Mouse (Mus musculus): ENCODE data around the gene Cmtm2b.
A peak's percentile ranks its signal among the peaks of the same experiment; 100 is the strongest.
"Not testable (repeated sequence)": the region's sequence is repeated elsewhere in the genome, so short reads cannot be mapped to it uniquely, and the experiment has no call there.

Gene Cmtm2b

DNA sequence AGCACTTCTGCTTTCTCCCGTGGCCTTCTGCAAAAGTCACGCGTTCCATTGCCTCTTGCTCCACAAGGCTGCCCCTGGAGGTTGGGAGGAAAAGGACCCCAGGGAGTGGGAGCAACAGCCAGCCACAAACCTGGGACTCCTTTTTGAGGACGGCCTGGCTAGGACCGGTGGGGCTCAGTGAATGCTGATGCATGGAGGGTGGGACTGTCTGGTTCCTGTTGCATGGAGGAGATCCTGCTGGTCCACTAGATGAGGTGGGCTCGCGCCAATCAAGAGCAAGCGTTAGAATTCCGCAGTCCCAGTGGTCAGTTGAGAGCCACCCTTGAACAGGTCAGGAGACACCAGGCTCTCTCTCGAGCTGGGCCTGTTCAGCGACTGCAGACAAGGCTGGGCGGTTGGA is at the start of gene Cmtm2b:
Gene Cmtm2b, plus strand, starts transcription at position 301 of the 400 bp plus-strand sequence.
- DNase-seq = not testable (repeated sequence)

DNA sequence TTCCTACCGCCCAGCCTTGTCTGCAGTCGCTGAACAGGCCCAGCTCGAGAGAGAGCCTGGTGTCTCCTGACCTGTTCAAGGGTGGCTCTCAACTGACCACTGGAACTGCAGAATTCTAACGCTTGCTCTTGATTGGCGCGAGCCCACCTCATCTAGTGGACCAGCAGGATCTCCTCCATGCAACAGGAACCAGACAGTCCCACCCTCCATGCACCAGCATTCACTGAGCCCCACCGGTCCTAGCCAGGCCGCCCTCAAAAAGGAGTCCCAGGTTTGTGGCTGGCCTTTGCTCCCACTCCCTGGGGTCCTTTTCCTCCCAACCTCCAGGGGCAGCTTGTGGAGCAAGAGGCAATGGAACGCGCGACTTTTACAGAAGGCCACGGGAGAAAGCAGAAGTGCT is 28.9 kb upstream of the Cmtm2b start, which contains the start of gene Cmtm2a:
Gene Cmtm2a, minus strand, starts transcription at position 101 of the 400 bp plus-strand sequence.
- not testable (repeated sequence) for DNase-seq

DNA sequence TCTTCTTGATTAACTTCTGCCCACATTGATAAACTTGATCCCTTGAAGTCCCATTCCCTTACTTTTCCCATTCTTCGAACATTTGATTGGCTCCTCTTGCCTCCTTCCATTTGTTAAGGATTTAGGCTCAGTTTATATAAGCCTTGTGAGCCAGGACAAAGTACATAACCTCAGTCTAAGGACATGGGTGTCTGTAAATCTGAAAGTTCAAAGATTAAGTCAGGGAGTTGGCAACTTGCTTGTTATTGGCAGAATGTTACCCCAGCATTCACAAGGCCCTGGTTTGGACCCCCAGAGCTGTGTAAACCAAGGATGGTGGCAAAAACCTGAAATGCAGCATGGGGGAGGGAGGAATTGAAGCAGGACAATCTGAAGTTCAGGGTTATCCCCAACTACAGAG is 27.6 kb upstream of the Cmtm2b start:
- DNase-seq = no peak

DNA sequence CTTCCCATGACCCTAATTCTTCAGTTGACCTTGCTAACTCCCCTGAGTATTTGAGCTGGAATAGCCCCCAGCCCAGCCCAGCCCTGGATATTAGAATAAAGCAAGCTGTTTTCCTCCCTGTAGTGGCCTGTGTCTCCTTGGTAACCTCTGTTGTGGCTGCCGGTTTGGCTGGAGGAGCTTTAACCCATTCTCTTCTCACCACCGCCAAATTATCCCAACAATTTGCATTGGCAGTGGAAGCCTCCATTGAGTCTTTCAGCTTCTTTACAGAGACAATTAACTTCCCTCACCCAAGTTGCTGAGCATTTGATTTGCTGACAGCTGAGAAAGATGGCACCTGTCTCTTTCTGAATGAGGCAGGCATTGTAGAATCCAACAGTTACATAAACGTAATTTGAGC is 20.5 kb upstream of the Cmtm2b start:
- not testable (repeated sequence) for DNase-seq

DNA sequence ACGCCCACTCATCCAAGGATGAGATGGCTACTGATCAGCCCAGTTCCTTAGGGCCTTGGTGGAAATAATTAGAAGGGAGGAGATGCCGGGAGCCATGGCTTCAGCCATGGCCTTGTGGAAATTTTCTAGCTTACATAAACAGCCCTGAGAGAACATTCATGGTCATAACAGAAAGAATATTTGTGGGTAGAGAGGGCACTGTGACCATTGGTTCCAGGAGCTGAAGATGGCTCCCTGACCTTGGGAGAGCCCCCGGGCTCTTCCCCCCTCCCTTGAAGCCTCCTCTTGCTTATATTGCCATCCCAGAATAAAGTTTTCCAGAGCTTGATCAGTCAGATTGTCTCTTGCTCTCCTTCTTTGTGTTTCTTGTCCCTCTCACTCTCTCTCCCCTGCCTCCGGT is 19.5 kb upstream of the Cmtm2b start:
- DNase-seq = not testable (repeated sequence)

DNA sequence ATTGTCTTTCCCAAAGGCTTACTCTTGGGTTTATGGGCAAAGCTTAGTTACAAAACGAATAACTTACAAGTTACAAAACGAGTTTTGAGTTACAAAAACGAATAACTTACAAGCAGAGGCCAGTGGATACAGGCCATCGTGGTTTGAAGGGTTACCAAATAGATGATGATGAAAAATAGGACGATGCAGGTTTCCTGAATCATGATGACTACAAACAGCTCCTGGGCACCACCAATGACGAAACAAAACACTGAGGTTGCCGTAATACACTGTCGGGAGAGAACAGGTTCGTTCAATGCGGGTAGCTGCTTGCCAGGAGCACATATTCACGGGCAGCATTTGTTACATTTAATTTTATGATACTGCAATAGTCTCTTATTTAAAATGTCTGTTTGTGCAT is 17.1 kb upstream of the Cmtm2b start:
- no peak for DNase-seq

DNA sequence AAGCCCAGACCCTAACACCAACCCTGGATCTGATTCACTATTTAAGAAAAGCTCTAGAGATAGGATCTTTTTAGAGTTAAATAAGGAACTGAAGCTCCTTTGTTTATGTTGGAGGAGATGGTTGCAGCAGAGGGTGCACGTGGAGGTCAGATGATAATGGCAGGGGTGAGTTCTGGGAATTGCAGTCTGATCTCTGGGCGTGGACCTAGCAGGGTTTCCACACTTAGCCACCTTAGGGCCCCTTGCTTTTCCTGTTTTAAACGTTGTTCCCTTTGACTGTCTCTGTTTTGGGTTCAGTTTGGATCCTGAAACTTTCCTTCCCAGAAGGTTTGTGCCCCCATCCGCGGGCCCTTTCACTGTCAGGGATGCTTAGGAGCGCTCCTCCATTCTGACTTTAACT is 13.7 kb upstream of the Cmtm2b start:
- not testable (repeated sequence) for DNase-seq

DNA sequence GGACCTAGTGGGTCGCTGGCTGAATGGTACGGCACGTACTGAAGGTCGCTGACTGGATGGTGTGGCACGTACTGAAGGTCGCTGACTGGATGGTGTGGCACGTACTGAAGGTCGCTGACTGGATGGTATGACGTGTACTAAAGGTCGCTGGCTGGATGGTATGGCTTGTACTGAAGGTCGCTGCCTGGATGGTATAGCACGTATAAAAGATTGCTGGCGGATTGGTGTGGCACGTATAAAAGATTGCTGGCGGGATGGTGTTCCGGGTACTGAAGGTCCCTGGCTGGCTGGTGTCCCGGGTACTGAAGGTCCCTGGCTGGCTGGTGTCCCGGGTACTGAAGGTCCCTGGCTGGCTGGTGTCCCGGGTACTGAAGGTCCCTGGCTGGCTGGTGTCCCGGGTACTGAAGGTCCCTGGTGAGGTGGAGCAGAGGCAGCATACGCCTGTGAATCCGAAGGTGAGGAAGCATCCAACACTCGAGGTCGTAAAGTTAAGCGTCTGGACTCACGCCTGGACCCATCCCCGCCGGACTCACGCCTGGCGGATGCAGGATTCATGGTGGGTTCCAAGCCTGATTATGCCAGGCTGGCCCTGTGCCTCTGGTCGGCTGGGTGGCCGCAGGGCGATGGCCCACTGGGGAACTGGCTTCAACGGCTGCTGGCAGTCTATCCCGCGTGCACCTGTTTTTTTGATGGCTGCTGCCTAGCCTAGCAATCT is 12.4 kb upstream of the Cmtm2b start, which contains the start of the genes Gm45711 and Cmtm1:
Gene Gm45711, minus strand, starts transcription at position 641 of the 715 bp plus-strand sequence.
Gene Cmtm1, minus strand, starts transcription at position 705 of the 715 bp plus-strand sequence.
- not testable (repeated sequence) for DNase-seq

DNA sequence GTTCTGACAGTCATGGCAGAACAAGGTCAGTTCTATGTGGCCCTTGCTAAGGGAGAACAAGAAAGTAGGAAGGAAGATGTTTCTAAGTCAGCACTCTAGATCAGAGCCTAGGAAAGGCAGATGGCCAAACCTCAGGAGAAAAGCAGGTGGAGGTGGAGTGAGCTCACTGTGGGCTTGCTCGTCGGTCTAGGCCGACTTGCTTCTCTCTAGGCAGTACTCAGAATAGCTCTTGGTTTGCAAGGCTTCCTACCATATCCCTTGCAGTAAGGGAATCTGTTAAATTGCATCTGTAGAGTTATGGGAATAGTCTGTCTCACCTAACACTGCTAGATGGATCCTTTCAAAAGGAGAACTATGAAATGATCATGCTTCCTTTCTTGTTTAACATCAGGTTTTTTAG is 10.0 kb upstream of the Cmtm2b start:
- DNase-seq = not testable (repeated sequence)

DNA sequence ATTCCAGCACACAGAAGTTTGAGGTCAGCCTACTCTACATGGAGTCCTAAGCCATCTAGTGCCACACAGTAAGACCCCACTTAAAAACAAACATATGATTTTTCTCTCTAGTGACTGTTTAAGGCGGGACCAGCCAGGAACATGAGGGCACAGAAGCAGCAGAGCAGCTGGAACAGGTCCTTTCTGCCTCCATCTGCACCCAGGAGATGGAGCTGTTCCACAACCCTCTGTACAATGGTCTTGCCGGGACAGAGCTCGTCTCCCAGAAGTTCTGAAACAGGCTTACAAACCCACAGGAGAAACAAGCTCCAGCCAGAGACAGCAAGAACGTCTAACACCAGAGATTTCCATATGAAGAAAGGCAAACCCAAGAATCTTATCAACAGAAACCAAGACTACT is 8.7 kb upstream of the Cmtm2b start:
- no peak for DNase-seq

DNA sequence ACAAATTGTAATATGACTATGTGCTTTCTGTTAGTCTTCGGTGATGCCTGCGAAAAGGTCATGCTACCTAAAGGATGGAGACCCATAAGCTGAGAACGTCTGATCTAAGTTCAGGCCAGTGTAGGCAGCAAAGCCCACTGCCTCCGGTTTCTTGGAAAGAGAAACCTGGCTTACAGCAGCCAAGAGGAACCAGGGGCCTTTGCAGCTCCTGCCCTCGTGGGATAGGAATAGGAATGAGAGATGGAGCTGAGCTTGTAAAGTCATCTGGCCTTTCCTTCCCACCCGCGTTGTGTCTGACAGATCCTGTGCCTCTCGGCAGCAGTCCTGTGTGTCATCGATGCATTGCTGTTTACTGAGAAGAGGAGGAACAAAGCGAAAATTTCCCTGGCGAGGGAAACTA is 763 bp upstream of the Cmtm2b start, which contains the start of gene Gm11020:
Gene Gm11020, plus strand, starts transcription at position 301 of the 400 bp plus-strand sequence.
- DNase-seq = not testable (repeated sequence)

DNA sequence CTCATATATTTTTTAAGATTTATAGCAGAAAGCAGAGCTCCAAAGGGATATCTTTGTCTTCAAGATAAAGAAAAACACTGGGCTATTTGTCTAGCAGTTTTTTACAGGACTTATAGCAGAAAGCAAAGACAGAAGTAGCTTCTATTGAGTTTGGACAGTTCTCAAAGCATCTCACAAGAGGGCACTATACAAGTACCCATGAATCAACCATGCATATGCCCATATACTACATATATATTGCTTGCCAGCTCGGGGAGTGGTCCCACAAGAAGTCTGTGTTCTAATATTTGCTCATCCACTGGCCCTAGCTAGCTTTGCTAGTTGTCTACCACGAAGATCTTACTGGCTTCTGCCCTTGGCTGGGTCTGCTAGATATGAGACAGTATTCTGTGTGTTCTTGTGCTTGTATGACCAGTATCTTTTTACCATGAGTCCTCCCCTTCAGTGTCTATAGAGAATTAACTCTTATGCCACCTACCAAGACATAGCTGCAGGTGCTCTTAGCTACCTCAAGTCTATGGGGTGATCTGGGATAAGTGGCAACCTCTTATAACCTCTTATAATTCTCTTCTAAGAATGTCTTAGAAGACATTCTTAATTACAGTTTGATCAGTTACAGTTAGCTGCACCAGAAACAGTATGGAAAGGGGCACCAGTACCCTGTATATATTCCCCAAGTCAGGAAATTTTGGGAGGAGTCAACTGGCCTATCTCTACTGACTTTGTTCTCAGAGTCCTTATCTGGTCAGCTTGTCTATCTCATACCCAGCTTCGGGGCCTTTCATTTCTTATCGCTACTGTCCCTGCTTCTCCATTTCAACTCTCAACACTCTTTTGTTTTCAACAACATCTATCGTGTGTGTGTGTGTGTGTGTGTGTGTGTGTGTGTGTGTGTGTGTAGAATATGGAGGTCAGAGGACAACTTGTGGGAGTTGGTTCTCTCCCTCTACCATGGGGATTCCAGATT is 10.9 kb downstream of the Cmtm2b start:
- no peak for DNase-seq

DNA sequence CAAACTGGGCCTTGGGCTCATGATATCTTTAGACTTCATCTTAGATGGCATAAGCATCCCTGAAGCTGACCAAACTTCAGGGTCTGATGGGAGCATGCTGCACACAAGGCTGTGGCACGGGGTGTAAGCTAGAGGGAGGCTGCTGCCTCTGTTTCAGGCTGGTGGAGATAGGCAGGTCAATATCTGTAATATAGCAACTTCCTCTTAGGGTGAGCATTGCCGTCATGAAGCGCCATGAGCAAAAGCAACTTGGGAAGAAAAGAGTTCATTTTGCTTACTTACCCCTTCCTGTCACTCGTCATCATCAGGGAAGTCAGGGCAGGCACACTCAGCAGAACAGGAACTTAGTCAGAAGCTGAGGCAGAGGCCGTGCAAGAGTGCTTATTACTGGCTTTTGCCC is 11.8 kb downstream of the Cmtm2b start:
- DNase-seq = no peak

DNA sequence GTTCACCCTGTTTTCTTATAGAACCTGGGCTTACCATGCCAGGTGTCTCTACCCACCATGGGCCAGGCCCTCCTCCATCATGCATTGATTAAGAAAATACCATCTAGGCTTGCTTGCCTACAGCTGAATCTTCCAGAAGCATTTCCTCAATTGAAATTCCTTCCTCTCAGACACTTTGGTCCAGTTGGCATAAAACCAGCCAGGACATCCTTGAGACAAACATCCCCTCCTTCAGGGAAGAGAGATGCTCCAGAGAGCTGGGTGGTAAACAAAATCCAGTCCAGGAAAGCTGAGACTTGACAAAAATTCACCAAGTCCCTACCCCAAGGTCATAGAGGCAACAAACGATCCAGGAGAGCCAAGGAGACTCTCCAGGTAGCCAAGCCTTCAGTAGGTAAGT is 12.2 kb downstream of the Cmtm2b start:
- DNase-seq = no peak

DNA sequence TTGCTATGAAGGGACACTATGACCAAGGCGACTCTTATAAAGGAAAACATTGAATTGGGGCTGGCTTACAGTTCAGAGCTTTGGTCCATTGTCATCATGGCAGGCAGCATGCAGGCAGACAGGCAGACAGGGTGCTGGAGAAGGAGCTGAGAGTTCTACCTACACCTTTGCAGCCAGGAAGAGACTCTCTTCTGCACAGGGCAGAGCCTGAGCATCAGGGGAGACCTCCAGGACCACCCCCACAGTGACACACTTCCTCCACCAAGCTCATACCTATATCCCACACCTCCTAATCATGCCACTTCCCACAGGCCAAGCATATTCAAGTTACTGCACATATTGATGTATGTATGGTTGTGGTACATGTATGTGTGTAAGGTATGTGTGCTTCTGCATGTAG is 14.8 kb downstream of the Cmtm2b start:
- DNase-seq = no peak

DNA sequence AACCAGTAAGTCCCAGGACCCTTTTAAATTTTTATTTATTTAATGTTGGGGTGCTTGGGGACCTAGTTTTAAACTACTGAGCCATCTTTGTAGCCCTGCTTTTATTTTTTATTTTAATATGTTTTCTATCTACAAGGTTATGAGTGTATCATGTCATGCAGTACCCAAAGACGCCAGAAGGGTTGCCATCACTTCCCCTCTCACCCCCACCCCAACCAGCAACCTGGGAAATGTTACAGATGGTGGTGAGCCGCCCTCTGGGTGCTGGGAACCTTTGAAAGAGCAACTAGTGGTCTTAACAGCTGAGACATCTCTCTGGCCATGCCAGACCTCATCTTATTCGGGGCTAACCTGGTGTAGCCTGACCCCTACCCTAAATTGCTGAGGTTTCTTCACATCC is 15.9 kb downstream of the Cmtm2b start:
- no peak for DNase-seq

DNA sequence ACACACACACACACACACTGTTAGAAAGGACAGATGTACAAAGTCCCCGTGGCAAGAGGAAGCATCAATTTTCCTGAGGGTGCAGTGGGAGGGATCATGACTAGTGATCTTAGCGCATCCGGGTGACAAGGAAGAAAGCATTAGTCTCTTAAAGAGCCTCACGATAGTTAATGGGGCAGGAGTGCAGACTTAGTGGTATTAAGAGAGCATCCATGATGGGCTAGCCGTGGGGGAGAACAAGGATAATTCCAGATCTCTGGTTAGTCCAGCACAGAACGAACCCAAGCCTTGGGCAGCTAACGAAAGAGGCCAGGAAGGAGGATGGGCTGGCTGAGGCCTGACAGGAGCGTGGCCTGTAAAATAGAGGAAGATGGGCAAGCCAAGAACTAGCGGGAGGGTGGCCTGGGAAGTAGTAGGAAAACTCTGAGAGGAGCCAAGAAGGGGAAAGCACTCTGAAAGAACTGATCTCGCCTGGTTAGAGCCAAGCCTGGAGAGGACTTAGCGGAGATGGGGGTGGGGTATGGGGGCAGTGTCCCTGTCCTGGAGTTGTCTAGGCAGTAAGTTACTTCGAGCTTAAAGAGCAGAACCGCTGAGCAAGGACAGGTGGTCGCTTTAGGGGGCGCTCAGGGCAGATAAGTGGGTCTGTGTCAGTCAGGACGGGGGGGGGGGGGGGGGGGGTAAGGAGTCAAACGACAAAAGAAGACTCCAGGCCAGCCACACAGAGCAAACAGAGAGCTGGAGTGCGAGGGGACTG is 17.4 kb downstream of the Cmtm2b start, which contains the start of gene Cmtm3:
Gene Cmtm3, plus strand, starts transcription at position 182 of the 754 bp plus-strand sequence.
- no peak for DNase-seq

DNA sequence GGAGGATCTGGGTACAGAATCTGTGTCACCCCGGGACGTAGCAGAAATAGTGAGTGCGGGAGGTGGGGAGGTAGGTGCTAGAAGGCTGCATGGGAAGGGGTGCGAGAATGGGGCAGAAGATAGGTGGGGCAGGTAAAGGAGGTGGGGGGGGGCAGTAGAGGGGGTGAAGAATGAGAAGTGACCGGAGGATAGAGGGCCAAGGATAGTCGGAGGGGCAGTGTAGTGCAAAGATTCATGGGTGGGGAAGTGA is 17.9 kb downstream of the Cmtm2b start:
- no peak for DNase-seq

DNA sequence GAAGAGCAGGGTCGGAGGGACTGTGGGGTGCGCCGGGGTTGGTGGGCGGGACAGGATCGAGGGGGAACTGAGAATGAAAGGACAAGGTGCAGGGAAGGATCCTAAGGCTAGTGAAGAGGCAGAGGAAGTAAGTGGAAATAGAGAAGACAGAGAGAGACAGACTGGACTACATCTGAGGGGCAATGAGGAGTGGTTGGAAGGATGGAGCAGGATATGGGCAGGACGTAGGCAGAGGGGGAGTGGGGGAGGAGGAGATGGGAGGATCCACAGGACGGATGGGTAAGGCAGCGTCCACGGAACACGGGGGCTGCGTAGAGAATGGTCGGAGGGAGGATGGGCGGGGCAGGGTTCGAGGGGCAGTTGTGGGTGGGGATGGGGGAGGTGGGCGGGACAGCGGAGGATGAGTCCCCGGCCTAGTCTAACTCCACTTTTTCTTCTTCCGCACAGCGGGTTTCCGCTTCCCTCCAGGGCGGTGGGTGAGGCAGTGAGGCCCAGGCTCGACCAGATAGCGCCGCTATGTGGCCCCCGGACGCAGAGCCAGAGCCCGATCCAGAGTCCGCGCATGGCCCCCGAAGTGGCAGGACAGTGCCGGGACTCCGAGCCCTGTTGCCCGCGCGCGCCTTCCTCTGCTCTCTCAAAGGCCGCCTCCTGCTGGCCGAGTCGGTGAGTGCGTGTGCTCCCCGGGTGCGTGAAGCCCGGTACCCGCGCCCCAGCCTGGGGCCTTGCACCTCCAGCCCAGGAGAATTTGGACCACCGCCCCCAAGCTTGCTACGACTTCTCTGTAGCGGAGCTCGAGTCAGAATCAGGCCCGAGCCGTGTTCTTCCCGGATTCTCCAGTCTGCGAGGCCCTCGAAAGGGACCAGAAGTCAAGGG is 18.4 kb downstream of the Cmtm2b start:
- DNase-seq = peak; percentile 74

DNA sequence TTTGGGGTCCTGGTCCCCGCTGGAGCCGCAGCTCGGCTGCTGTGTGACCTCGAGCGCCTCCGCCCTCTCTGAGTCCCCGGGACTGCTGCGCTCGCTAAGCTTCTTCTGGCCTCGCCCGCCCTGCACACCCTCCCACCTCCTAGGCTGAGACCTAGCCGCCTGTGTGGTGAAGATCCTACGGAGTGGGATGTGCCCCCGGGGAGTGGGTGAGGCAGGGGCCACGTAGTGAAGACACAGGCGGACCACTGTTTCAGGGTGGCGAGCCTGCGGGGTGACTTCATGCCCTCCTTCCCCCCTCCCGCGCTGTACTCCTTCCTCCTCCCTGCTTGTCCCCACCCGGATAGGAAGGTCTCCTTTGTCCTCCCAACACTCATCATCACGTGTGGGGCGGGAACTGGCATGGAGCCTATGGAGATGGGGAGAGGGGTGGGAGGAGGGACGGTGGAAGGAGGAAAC is 19.1 kb downstream of the Cmtm2b start:
- DNase-seq = peak; percentile 54

DNA sequence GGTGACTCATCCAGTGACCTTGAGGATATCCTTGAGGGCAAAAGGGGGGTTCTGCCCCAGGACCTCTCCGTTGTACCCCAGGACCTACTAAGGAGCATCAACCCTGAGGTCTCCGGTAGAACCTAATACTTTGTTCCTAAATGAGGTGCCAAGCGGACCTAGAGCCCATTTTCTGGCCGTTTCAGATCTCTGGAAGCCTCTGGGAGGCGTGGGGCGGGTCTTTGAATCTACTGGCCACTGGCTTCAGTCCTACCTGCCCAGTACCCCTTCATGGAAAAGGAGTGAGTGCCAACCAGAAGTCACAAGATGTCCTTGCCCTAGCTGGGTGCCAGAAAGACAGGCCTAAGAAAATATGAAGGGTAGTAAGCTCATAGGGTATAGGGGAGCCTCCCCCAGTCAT is 19.6 kb downstream of the Cmtm2b start:
- no peak for DNase-seq

DNA sequence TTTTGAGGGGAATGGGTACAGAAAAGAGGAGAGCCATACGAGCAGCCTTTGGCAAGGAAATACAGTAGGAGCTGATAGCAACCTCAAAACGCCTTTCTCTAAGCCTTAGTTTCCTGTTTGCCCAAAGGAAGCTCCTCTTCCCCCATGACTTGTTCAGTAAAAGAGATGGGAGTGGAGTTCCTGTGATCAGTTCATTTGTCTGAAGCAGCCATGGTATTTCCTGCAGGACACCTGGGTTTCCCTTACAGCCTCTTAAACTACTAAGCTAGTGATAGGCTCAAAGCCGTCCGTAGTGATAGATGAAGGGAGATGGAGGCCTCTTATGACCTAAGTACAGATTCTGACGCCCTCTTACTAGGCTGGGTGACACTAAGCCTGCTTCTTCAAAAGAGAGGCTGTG is 20.4 kb downstream of the Cmtm2b start:
- DNase-seq = no peak
